Comparison of ENCODE assay signal across 8 mouse cellular contexts in the genomic region with DNA sequence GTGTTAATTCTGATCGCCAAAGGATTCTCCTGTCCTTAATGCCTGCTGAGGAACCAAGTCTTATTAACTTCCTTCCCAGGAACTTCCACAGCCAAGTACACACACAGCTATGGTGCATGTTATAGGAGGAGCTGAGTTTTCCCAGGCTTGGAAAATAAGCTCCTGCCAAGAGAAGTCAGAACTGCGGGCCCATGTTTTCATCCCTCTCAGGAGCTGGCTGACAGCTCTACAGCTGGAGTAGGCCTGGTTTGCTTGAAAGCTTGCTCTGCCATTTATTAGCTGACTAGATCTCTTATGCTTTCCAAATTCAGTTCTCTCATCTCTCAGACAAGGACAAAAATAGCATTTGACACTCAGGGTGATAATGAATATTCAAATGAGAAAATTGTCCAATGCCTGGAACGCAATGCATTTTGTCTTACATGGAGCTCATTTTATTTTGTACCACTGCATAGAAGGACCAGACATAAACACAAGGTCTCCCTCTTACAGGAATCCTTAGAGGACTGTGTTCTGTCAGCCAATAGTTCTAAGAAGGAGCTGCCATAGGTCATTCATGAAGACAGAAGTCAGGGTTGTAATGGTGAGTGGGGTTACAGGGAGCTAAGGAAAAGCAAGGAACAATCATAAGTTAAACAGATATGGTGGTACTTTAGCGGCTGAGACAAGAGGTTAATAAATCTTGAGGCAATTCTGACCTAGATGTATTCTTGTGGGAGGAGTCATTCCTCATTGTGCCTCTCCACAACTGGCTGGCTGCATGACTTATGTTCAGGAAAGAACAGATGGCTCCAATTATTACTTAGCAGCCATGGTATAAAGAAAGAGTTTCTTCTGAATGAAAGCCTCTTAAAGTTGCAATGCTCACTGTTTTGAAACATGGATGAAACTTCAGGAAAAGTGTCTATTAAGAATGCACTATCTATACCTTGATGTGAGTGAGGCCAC.
DNase-seq lines count a peak whose midpoint lies in the region; ATAC-seq lines count a peak whose summit lies in the region.
"Had no signal": no experiment of that assay in that cellular context is flagged by ENCODE, and none has a peak within 500 bp of the region (broad histone marks: within the 10 kb centered on the region; RNA-seq: fewer than 3 reads in every experiment).

No protein-coding gene starts in this region.

- no peaks in the 10 kb centered on the region for H3K4me1 ChIP-seq in hindbrain, embryonic 11.5 days (replicated peaks; ENCODE audit: control insufficient read depth, insufficient read depth, low read length)
- peaks cover 3% of the 10 kb centered on the region; the same call in 1 of the 2 replicates for H3K4me1 ChIP-seq in hindbrain, embryonic 10.5 days (replicated peaks)
- H3K4me1 ChIP-seq in hindbrain, embryonic 13.5 days (replicated peaks) = peaks cover 14% of the 10 kb centered on the region; the same call in 1 of the 2 replicates

- no peaks in the 10 kb centered on the region for H3K9me3 ChIP-seq in hindbrain, embryonic 11.5 days (ENCODE audit: control insufficient read depth, low read length)
- H3K9me3 ChIP-seq in hindbrain, embryonic 10.5 days = no peaks in the 10 kb centered on the region
- no peaks in the 10 kb centered on the region for H3K9me3 ChIP-seq in hindbrain, embryonic 13.5 days

- H3K9ac ChIP-seq in hindbrain, embryonic 11.5 days (ENCODE audit: low read depth, low read length) = no peak overlapping the region
- no peak overlapping the region for H3K9ac ChIP-seq in hindbrain, embryonic 13.5 days

- no peaks in the 10 kb centered on the region for H3K36me3 ChIP-seq in hindbrain, embryonic 11.5 days (ENCODE audit: control insufficient read depth, insufficient read depth, low read length)
- H3K36me3 ChIP-seq in hindbrain, embryonic 10.5 days = no peaks in the 10 kb centered on the region
- H3K36me3 ChIP-seq in hindbrain, embryonic 13.5 days = no peaks in the 10 kb centered on the region

- no peaks in the 10 kb centered on the region for H3K27me3 ChIP-seq in hindbrain, embryonic 11.5 days (ENCODE audit: control insufficient read depth, insufficient read depth, low read length)
- no peaks in the 10 kb centered on the region for H3K27me3 ChIP-seq in hindbrain, embryonic 10.5 days (ENCODE audit: insufficient read depth, poor library complexity, severe bottlenecking)
- no peaks in the 10 kb centered on the region for H3K27me3 ChIP-seq in hindbrain, embryonic 13.5 days

- H3K4me3 ChIP-seq in hindbrain, embryonic 11.5 days (ENCODE audit: low read depth, low read length) = no peak overlapping the region
- H3K4me3 ChIP-seq in hindbrain, embryonic 10.5 days = no peak overlapping the region
- H3K4me3 ChIP-seq in hindbrain, embryonic 13.5 days = no peak overlapping the region

- 74% methylated on average over 4 of the region's 4 CpGs for WGBS in hindbrain, embryonic 11.5 days
- WGBS in hindbrain, embryonic 10.5 days = 76% methylated on average over 4 of the region's 4 CpGs
- 64% methylated on average over 4 of the region's 4 CpGs for WGBS in hindbrain, embryonic 13.5 days

- 0 out of 2 replicates have a peak overlapping the region, but pooled peaks have one; percentile 54 for H3K27ac ChIP-seq in hindbrain, embryonic 11.5 days (ENCODE audit: low read depth, low read length)
- no peak overlapping the region for H3K27ac ChIP-seq in hindbrain, embryonic 10.5 days
- H3K27ac ChIP-seq in hindbrain, embryonic 13.5 days = peak overlapping the region; percentile 20

- no peak for DNase-seq in hindbrain, embryonic 11.5 days (ENCODE audit: low spot score)
- no peak for DNase-seq in hindbrain, embryonic 10.5 days (ENCODE audit: low spot score)
- DNase-seq in 3T3-L1 (ENCODE audit: low read depth, low spot score) = peak; percentile 53
- peak; percentile 67 for DNase-seq in brain, adult 2 months (ENCODE audit: low read depth, low spot score)
- no peak for DNase-seq in adrenal gland, postnatal 4 days (ENCODE audit: low spot score in 2 of 2)
- no peak for DNase-seq in thymus, postnatal 25 days
- DNase-seq: cerebellum, adult 2 months had no signal

- 0 out of 2 replicates have a peak, but pooled peaks have one; percentile 41 for ATAC-seq in hindbrain, embryonic 11.5 days (ENCODE audit: low FRiP score)
- ATAC-seq in hindbrain, embryonic 13.5 days (ENCODE audit: low FRiP score) = no peak; the same call in 1 of the 2 replicates

- no peak overlapping the region for H3K4me2 ChIP-seq in hindbrain, embryonic 11.5 days (replicated peaks; ENCODE audit: low read depth, low read length)
- no peak overlapping the region for H3K4me2 ChIP-seq in hindbrain, embryonic 13.5 days

Comparison
In these comparisons a context has a peak if more than half of its experiments do, and no peak if none do; other contexts are left out.
1. DNase-seq: peak in 3T3-L1 (single experiment) and brain, adult 2 months (single experiment); none in hindbrain, embryonic 11.5 days (single experiment), hindbrain, embryonic 10.5 days (single experiment), adrenal gland, postnatal 4 days (0 of 2) and thymus, postnatal 25 days (single experiment).